Mouse (Mus musculus): ENCODE measurements around the gene Elmo2.
A peak's percentile ranks its signal among the peaks of the same experiment; 100 is the strongest.

Gene Elmo2

GRCm38 (mm10) chr2:165323484-165323883, 2.8 kb downstream of the Elmo2 start:
- DNase-seq (ENCODE audit: low spot score), result no peak

- DNase-seq (ENCODE audit: low spot score), result no peak
These were observed 4.1 kb downstream of the Elmo2 start for GRCm38 (mm10) chr2:165321981-165322735.

- no peak for DNase-seq (ENCODE audit: low spot score)
These were observed 4.8 kb downstream of the Elmo2 start for GRCm38 (mm10) chr2:165321381-165321888.

GRCm38 (mm10) chr2:165320531-165321150, 5.6 kb downstream of the Elmo2 start:
- DNase-seq (ENCODE audit: low spot score), result no peak

GRCm38 (mm10) chr2:165319503-165319902, 6.8 kb downstream of the Elmo2 start:
- no peak for DNase-seq (ENCODE audit: low spot score)

GRCm38 (mm10) chr2:165318941-165319340, 7.3 kb downstream of the Elmo2 start:
- DNase-seq (ENCODE audit: low spot score), result no peak

- DNase-seq (ENCODE audit: low spot score), result no peak
These were observed 8.5 kb downstream of the Elmo2 start for GRCm38 (mm10) chr2:165317621-165318263.

- DNase-seq (ENCODE audit: low spot score), result peak; percentile 41
These were observed 9.3 kb downstream of the Elmo2 start for GRCm38 (mm10) chr2:165316837-165317473.

- DNase-seq (ENCODE audit: low spot score), result no peak
These were observed 10.1 kb downstream of the Elmo2 start for GRCm38 (mm10) chr2:165316204-165316603.

GRCm38 (mm10) chr2:165314197-165314596, 12.1 kb downstream of the Elmo2 start:
- no peak for DNase-seq (ENCODE audit: low spot score)

- no peak for DNase-seq (ENCODE audit: low spot score)
These were observed 13.9 kb downstream of the Elmo2 start for GRCm38 (mm10) chr2:165312381-165312780.

GRCm38 (mm10) chr2:165311577-165311976, 14.7 kb downstream of the Elmo2 start:
- no peak for DNase-seq (ENCODE audit: low spot score)

GRCm38 (mm10) chr2:165310818-165311425, 15.4 kb downstream of the Elmo2 start:
- DNase-seq (ENCODE audit: low spot score), result no peak

GRCm38 (mm10) chr2:165307801-165308200, 18.5 kb downstream of the Elmo2 start:
- DNase-seq (ENCODE audit: low spot score), result no peak

- DNase-seq (ENCODE audit: low spot score), result no peak
These were observed 20.8 kb downstream of the Elmo2 start for GRCm38 (mm10) chr2:165305438-165305837.

GRCm38 (mm10) chr2:165304819-165305218, 21.5 kb downstream of the Elmo2 start:
- DNase-seq (ENCODE audit: low spot score), result no peak

- DNase-seq (ENCODE audit: low spot score), result no peak
These were observed 22.8 kb downstream of the Elmo2 start for GRCm38 (mm10) chr2:165303354-165304012.

GRCm38 (mm10) chr2:165301409-165301808, 24.9 kb downstream of the Elmo2 start:
- no peak for DNase-seq (ENCODE audit: low spot score)

- DNase-seq (ENCODE audit: low spot score), result no peak
These were observed 25.4 kb downstream of the Elmo2 start for GRCm38 (mm10) chr2:165300885-165301284.

- no peak for DNase-seq (ENCODE audit: low spot score)
These were observed 25.9 kb downstream of the Elmo2 start for GRCm38 (mm10) chr2:165300424-165300823.

- no peak for DNase-seq (ENCODE audit: low spot score)
These were observed 28.9 kb downstream of the Elmo2 start for GRCm38 (mm10) chr2:165297429-165297828.
